Mouse (Mus musculus) lung, postnatal 25 days (tissue): ENCODE data around the gene Ak5.
"Not testable (repeated sequence)": the region's sequence is repeated elsewhere in the genome, so short reads cannot be mapped to it uniquely, and the experiment has no call there.

Source experiments
- DNase-seq: peaks from one replicate; pipeline ENCODE4 v3.0.0; 2022; ENCODE audit warnings: low spot score

Ak5 gene

DNA sequence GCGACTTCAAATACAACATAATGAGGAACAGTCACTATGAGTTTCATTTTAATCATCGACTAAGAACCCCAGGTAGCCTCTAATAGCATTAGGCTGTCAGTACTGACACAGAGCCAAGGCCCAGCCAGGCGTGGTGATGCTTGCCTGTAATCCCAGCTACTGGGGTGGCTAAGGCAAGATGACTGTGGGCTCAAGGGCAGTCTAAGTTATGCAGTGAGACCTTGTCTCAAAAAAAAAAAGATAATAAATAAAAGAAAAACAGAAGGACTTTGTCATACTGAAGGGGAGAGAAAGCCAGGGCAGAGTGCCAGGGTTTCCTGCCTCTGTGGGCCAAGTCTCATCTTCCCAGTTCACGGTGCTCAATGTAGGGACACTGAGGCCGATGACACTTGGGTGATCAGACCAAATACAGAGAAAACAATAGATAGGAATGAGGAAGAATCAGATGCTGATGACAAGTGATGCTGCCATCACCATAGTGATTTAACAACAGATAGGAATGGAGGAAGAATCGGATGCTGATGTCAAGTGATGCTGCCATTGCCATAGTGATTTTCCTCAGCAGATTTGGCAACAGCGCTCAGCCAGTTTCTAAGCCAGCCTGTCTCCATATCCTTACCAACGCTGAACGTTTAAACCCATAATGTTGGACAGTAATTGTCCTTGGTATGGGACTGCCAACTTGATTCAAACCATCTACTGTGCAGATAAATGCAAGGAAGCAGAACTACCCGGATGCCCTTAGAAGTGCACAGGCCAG, 42.9 kb downstream of the Ak5 start:
- DNase-seq: no peak

DNA sequence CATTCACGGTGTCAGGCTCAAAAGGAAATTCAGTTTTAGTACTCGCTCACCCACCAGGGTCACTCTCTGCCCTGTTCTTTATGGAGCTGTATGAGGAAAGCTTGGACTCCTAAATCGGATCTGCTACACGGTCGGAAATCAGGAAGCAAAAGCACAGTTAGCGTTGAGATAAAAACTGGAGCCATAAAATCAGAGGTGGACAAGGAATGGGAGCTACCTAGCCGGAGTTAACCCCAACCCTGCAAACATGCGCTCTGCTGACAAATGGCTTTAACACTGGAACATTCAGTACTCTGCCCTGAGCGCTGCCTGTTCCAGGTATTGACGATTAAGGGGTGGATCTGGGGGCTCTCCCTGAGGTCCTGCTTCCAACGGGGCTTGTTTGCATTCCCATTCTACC, 47.6 kb downstream of the Ak5 start:
- no peak for DNase-seq

- DNase-seq: no peak
Observed at GRCm38 (mm10) chr3:152620058-152620457, 48.1 kb downstream of the Ak5 start.

GRCm38 (mm10) chr3:152609076-152609475, 59.1 kb downstream of the Ak5 start:
- DNase-seq: no peak

DNA sequence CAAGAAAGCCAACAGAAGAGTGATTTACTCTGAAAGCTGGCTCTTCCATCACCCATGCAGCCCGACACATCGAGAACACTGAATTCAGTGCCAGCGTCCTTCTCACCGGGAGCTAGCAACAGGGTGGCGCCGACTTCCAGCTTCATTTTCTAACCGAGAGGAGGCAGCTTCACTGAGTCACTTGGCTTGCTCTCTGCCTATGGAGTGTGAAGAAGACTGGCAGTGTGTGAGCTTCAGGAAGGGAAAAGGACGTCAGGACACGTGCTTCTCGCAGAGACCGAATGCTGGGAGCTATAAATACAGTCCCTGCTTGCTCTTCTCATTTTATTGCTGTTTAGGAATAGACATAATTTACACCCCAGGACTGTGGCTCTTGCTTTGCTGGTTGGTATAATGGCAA, 62.3 kb downstream of the Ak5 start:
- DNase-seq: no peak

- no peak for DNase-seq
Observed at GRCm38 (mm10) chr3:152599679-152600078, 68.5 kb downstream of the Ak5 start.

GRCm38 (mm10) chr3:152596406-152597050, 71.6 kb downstream of the Ak5 start:
- DNase-seq: no peak

DNA sequence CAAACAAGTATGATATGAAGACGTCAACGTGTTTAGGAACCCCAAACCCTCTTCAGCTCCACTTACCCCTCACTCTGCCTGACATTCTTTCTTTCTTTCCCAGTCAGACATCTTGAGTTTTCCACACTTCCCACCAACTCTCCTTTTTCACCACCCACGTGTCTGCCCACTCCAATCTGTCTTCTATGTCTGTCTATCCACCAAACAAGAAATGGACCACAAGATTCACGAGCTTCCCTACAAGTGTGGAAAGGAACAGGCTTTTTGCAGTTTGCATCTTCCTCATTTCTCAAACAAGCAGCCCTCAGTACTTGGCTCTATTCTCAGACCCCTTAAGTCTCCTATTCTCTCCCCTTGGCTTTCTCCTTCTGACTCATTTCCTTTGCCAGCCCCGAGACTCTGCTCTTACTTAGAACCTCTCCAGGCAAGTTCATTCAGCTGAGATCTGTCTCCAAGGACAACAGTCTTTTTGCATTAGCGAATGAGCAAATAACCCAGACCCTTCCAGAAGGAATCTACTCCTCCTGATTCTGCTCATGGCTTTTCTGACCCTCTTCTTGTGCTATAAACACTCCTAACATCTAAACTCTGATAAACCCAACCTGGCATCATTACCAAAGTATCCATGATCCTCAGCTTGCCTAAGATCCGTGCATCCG, 75.3 kb downstream of the Ak5 start:
- no peak for DNase-seq

GRCm38 (mm10) chr3:152590491-152590890, 77.7 kb downstream of the Ak5 start:
- no peak for DNase-seq

DNA sequence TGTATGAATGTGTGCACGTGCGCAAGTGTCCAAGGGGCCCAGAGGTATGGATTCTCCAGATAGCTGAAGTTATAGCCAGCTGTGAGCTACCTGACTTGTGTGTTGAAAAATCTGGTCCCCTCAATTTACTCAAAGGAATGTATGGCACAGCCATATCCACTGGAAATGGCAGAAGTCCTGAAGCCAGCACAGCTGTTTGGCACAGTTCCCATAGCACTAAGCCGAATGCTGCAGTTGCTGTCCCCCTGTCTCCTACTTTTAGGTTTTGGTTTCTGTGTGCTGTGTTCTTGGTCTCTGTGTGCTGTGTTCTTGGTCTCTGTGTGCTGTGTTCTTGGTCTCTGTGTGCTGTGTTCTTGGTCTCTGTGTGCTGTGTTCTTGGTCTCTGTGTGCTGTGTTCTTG, 79.1 kb downstream of the Ak5 start:
- DNase-seq: not testable (repeated sequence)

GRCm38 (mm10) chr3:152587007-152587406, 81.2 kb downstream of the Ak5 start:
- DNase-seq: no peak

- no peak for DNase-seq
Observed at GRCm38 (mm10) chr3:152586191-152586590, 82.0 kb downstream of the Ak5 start.

GRCm38 (mm10) chr3:152585581-152585980, 82.6 kb downstream of the Ak5 start:
- DNase-seq: no peak

DNA sequence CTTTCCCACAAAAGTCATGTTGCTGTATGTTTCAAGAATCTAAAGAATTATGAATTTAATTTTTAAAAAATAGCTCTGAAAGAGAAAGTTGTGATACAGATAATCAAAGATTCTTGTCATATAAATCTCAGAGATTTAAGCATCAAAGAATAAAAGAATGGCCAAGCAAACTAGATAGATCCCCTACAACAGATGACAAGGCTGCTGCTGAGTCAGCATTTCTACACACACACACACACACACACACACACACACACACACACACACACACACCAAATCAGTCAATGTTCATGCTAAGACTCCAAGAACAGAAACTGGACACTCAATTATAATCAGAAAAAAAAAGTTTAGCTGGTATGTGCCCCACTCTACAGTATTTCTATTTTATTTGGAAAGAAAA, 85.1 kb downstream of the Ak5 start:
- DNase-seq: no peak

- peak; percentile 51 for DNase-seq
Observed at GRCm38 (mm10) chr3:152581853-152582252, 86.3 kb downstream of the Ak5 start.

DNA sequence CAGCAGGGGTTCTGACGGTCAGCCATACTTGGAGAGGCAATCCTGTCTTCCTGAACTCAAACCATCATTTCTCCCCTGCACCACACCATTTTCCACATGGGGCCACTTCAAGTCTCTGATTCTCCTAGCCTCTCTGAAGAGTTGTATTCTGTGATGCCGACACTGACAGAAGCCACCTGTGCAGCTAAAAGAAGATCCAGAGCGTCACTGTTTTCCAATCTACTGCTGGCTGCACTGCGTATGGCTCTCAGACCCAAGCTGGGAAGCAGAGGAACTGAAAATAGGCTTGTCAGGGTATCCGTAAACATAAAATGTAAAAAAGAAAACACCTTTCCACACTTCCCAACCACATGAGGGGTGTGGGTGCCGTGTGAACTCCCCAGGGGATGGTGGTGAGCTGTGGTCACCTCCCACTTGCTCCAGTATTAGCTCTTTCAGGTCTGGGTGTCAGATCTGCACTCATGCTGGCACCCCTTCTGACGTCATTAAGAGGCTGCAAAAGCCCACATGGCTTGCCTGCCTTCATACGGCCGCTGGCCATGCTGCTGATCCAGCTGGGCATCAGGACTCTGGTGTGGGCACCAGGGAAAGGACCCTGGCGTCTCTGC, 88.1 kb downstream of the Ak5 start:
- DNase-seq: no peak

DNA sequence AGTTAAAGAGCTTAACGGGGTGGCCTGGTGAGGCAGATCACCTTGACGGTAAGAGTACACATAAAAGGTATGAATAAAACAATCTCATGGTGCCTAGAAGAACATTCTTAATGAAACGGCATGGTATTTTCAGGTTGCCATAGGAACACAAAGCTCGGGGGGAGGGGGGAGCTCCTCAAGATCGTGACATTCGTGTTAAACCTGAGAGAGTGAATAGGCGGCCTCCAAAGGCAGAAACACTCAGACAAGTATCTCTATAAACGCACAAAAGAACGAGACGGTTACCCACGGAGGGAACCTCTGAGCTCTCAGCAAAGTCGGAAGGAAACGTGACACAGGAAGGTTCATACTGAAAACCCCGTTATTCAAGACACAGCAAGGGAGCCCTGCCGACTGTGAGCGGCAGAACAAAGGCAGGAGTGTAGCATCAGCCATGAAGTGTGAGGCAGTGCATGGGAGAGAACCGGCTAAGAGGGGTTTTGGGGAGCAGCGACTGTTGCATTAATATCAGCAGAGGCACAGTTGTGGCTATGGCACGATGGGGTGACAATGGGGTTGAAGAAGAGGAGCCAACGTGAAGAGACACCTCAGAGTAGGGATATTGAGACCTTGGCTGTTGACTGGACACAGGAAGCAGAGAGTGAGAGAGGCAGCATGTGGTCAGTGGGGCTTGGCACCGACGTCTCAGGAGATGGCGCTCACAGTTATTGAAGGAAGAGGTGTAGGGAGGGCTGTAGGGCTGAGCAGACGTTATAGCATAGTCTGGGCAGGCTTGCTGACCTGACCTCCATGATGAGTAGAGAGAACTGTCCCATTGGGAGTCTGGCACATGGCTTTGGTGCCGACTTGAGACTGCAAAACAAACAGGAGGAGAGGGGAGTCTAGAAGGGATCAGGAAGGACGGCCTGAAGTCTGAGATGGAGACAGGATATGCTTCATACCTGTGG, 89.6 kb downstream of the Ak5 start:
- DNase-seq: no peak

GRCm38 (mm10) chr3:152577763-152578162, 90.4 kb downstream of the Ak5 start:
- no peak for DNase-seq

GRCm38 (mm10) chr3:152577273-152577672, 90.9 kb downstream of the Ak5 start:
- no peak for DNase-seq

- DNase-seq: no peak
Observed at GRCm38 (mm10) chr3:152569242-152569605, 98.9 kb downstream of the Ak5 start.

DNA sequence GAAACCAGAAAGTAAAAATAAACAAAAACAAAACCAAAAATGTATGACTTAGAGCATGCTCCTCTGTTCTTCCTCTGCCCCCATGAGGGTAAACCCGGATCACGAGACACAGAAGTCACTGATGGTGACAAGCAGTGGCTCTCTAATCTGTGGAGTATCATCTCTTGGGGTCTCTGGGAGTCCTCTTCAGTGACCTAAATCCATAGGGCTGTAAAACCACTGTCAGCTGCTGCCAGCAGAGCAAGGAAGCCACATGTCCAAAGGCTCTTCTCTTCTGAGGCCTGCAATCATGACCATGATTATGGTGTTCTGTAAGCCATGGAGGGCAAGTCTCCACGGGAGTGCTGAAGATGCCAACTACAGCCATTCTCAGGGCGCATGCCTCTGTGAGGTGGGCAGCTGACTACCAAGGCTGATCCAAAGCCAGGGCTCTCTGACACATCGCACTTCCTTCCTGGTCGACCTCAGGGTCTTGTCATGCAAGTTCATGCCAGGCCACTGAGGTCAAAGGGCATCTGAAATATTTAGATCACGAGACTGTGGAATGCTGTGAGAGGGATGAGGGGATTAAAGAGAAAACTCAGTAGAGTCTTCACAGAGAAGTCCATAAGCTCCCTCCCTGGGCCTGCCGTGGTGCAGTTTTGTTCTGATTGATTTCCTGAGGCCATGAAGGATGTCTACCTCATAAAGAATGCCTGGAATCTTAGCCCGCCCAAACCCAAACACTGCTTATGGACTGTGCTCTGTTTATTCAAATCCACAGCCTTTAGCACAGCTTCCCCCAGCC, 99.5 kb downstream of the Ak5 start:
- no peak for DNase-seq
